Comparison of ENCODE assay signal across 11 mouse cellular contexts in the genomic region with DNA sequence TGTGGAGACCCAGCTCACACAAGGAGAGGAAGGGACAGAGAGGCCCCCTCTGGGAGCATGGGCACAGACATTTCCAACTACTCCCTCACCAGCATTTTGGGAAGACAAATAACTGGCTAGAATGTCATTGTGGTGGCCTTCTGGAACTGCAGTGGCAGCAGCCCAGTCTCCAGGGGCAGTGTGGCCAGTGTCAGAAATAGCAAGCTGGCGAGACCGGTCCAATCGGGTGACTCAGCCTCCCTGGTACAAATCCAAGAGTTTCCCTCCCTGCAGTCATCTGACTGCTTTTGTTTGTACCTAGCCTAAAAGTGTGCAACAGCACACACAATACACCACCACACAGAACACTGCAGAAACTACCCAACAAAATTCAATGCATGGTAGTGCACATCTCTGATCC. TPM values are rescaled to one million over a fixed set of nuclear protein-coding genes. Genes with fewer than 3 reads are reported as not detected.
A peak's percentile ranks its signal among the peaks of the same experiment; 100 is the strongest.
DNase-seq lines count a peak whose midpoint lies in the region; ATAC-seq and TF ChIP-seq lines count a peak whose summit lies in the region.
"Had no signal": no experiment of that assay in that cellular context is flagged by ENCODE, and none has a peak within 500 bp of the region (broad histone marks: within the 10 kb centered on the region; RNA-seq: fewer than 3 reads in every experiment).

No protein-coding gene starts in this region.

- H3K9me3 ChIP-seq in embryonic facial prominence, embryonic 15.5 days (replicated peaks), result no peaks in the 10 kb centered on the region
- H3K9me3 ChIP-seq in embryonic facial prominence, embryonic 10.5 days, result peaks cover 5% of the 10 kb centered on the region; the same call in 1 of the 2 replicates
- H3K9me3 ChIP-seq in heart, postnatal 0 days (replicated peaks; ENCODE audit: control insufficient read depth, low read length), result no peaks in the 10 kb centered on the region; the same call in 1 of the 2 replicates
- H3K9me3 ChIP-seq: hindbrain, embryonic 15.5 days had no signal

- 71% methylated on average over 3 of the region's 3 CpGs for WGBS in embryonic facial prominence, embryonic 15.5 days
- WGBS in embryonic facial prominence, embryonic 10.5 days, result 91% methylated on average over 3 of the region's 3 CpGs
- WGBS in heart, postnatal 0 days, result 10% methylated on average over 3 of the region's 3 CpGs

- ATAC-seq in embryonic facial prominence, embryonic 15.5 days (ENCODE audit: insufficient number of reproducible peaks, low FRiP score, low TSS enrichment, low read depth), result peak; percentile 21; the same call in 1 of the 2 replicates
- peak; percentile 87 for ATAC-seq in heart, postnatal 0 days (ENCODE audit: insufficient read depth, low read depth)
- ATAC-seq in activated CD4-positive, CD25-positive, alpha-beta regulatory T cell, adult 4 months, result no peak

- H3K4me2 ChIP-seq in embryonic facial prominence, embryonic 15.5 days (replicated peaks), result no peak overlapping the region
- no peak overlapping the region for H3K4me2 ChIP-seq in heart, postnatal 0 days (ENCODE audit: low read depth, low read length)
- H3K4me2 ChIP-seq: hindbrain, embryonic 15.5 days had no signal

- H3K27ac ChIP-seq in embryonic facial prominence, embryonic 15.5 days (replicated peaks), result no peak overlapping the region
- H3K27ac ChIP-seq in embryonic facial prominence, embryonic 10.5 days (replicated peaks), result no peak overlapping the region
- H3K27ac ChIP-seq in heart, postnatal 0 days (ENCODE audit: low read depth), result peak overlapping the region; percentile 60
- H3K27ac ChIP-seq: hindbrain, embryonic 15.5 days had no signal

- TF ChIP-seq EP300 in heart, postnatal 0 days (IDR thresholded peaks at IDR 0.05; ENCODE audit: low read depth), result no peak

- no peak for DNase-seq in embryonic facial prominence, embryonic 10.5 days (ENCODE audit: low spot score)
- peak; percentile 18 for DNase-seq in MN1 (ENCODE audit: low spot score)
- DNase-seq in cerebellum, adult 18-20 months, result peak; percentile 77 to 84
- DNase-seq in heart, postnatal 0 days (ENCODE audit: low spot score), result peak; percentile 62
- no peak for DNase-seq in layer of hippocampus, adult 9-11 months
- no peak for DNase-seq in spleen, postnatal 4 days (ENCODE audit: low spot score in 2 of 2)

- H3K27me3 ChIP-seq in embryonic facial prominence, embryonic 15.5 days, result no peaks in the 10 kb centered on the region
- H3K27me3 ChIP-seq in embryonic facial prominence, embryonic 10.5 days (replicated peaks; ENCODE audit: low read depth, poor library complexity, severe bottlenecking), result no peaks in the 10 kb centered on the region
- no peaks in the 10 kb centered on the region for H3K27me3 ChIP-seq in heart, postnatal 0 days (ENCODE audit: control insufficient read depth, insufficient read depth, low read length)
- H3K27me3 ChIP-seq: hindbrain, embryonic 15.5 days had no signal

- TF ChIP-seq CTCF in heart, postnatal 0 days (IDR thresholded peaks at IDR 0.05; ENCODE audit: low read depth), result no peak

- H3K4me1 ChIP-seq in embryonic facial prominence, embryonic 15.5 days, result peaks cover 12% of the 10 kb centered on the region; the same call in 1 of the 2 replicates
- peaks cover 7% of the 10 kb centered on the region for H3K4me1 ChIP-seq in embryonic facial prominence, embryonic 10.5 days
- H3K4me1 ChIP-seq in heart, postnatal 0 days (ENCODE audit: control insufficient read depth, insufficient read depth), result no peaks in the 10 kb centered on the region
- H3K4me1 ChIP-seq: hindbrain, embryonic 15.5 days had no signal

- H3K4me3 ChIP-seq in embryonic facial prominence, embryonic 15.5 days (replicated peaks), result no peak overlapping the region
- H3K4me3 ChIP-seq in embryonic facial prominence, embryonic 10.5 days, result no peak overlapping the region
- H3K4me3 ChIP-seq in heart, postnatal 0 days (ENCODE audit: low read depth, low read length), result no peak overlapping the region
- H3K4me3 ChIP-seq: hindbrain, embryonic 15.5 days had no signal

- H3K36me3 ChIP-seq in embryonic facial prominence, embryonic 15.5 days, result no peaks in the 10 kb centered on the region
- no peaks in the 10 kb centered on the region for H3K36me3 ChIP-seq in embryonic facial prominence, embryonic 10.5 days (replicated peaks)
- H3K36me3 ChIP-seq in heart, postnatal 0 days (replicated peaks; ENCODE audit: control insufficient read depth, insufficient read depth, low read length), result no peaks in the 10 kb centered on the region
- H3K36me3 ChIP-seq: hindbrain, embryonic 15.5 days had no signal

- H3K9ac ChIP-seq in embryonic facial prominence, embryonic 15.5 days, result no peak overlapping the region
- H3K9ac ChIP-seq in heart, postnatal 0 days (replicated peaks; ENCODE audit: low read depth, low read length), result no peak overlapping the region
- H3K9ac ChIP-seq: hindbrain, embryonic 15.5 days had no signal

RNA-seq across cellular contexts. Expression of gene Mas1, which starts 35.7 kb away (rescaled TPM):
- polyA plus RNA-seq in embryonic facial prominence, embryonic 15.5 days (2015; fragmentation: Nextera tagmentation; extraction: Ambion mirVana), result 1.2 and 1.4 TPM in 2 replicates
- 0.44 and 0.72 TPM in 2 replicates for polyA plus RNA-seq in embryonic facial prominence, embryonic 10.5 days (2016; fragmentation: Nextera tagmentation; extraction: Ambion mirVana)
- total RNA-seq in heart, postnatal 0 days (2014; rRNA removed; ENCODE audit: low replicate concordance), result not detected in 2 replicates
- 0.18 and 0.27 TPM in 2 replicates for polyA plus RNA-seq in heart, postnatal 0 days (2015; fragmentation: Nextera tagmentation; extraction: Ambion mirVana)
- polyA plus RNA-seq in activated CD4-positive, CD25-positive, alpha-beta regulatory T cell, adult 4 months (2017; shearing (Covaris generic)), result under 1 TPM in 1 of 2 experiments, not detected in 1; 0.26 TPM
- total RNA-seq: midbrain, postnatal 0 days had no signal
- polyA plus RNA-seq: hindbrain, embryonic 15.5 days had no signal

RNA-seq across cellular contexts. Expression of gene Mrgprh, which starts 43.6 kb away (rescaled TPM):
- 0.13 and 0.27 TPM in 2 replicates for polyA plus RNA-seq in embryonic facial prominence, embryonic 15.5 days (2015; fragmentation: Nextera tagmentation; extraction: Ambion mirVana)
- polyA plus RNA-seq in embryonic facial prominence, embryonic 10.5 days (2016; fragmentation: Nextera tagmentation; extraction: Ambion mirVana), result not detected in 2 replicates
- total RNA-seq in heart, postnatal 0 days (2014; rRNA removed; ENCODE audit: low replicate concordance), result 0.19 TPM in 1 of 2 replicates, not detected in the other
- 0.19 and 0.25 TPM in 2 replicates for polyA plus RNA-seq in heart, postnatal 0 days (2015; fragmentation: Nextera tagmentation; extraction: Ambion mirVana)
- not detected for polyA plus RNA-seq in activated CD4-positive, CD25-positive, alpha-beta regulatory T cell, adult 4 months (2017; shearing (Covaris generic))
- total RNA-seq: layer of hippocampus, adult 18-20 months; midbrain, postnatal 0 days had no signal
- polyA plus RNA-seq: hindbrain, embryonic 15.5 days; midbrain, postnatal 0 days had no signal

Comparison
In these comparisons a context has a peak if more than half of its experiments do, and no peak if none do; other contexts are left out.
1. DNase-seq: peak in MN1 (single experiment), cerebellum, adult 18-20 months (2 of 2) and heart, postnatal 0 days (single experiment); none in embryonic facial prominence, embryonic 10.5 days (single experiment), layer of hippocampus, adult 9-11 months (single experiment) and spleen, postnatal 4 days (0 of 2).